Mouse (Mus musculus): Measurements from ENCODE around the gene Sfxn4.

GRCm38 (mm10) chr19:60871366-60871765 lies 10.1 kb upstream of the Sfxn4 start:
- no peak for TF ChIP-seq CTCF (IDR thresholded peaks at IDR 0.05; ENCODE audit: borderline replicate concordance, control insufficient read depth, extremely low read depth, insufficient read depth, low read length, poor library complexity)
- no peak for TF ChIP-seq POLR2A (IDR thresholded peaks at IDR 0.05; ENCODE audit: control insufficient read depth, extremely low read depth, insufficient read depth, low read length, poor library complexity)

Data from thymus, adult 2 months (tissue).